Mouse (Mus musculus) forebrain, embryonic 10.5 days (tissue): ENCODE results near the gene Kctd10. TPM values are rescaled to one million over a fixed set of nuclear protein-coding genes. Genes with fewer than 3 reads are reported as not detected.

Experiments
- DNase-seq: peaks from one replicate; pipeline ENCODE4 v3.0.0-alpha.2; 2017; ENCODE audit warnings: low spot score; ENCODE audit errors: extremely low spot score
- H3K27ac ChIP-seq: fragments of 300-500 bp; sonication (generic); 2 replicates; pipeline ENCODE4 v1.5.1; 2016; ENCODE audit warnings: mild to moderate bottlenecking
- H3K27me3 ChIP-seq: fragments of 300-500 bp; sonication (generic); 2 replicates; pipeline ENCODE4 v1.6.1; 2016; ENCODE audit warnings: mild to moderate bottlenecking; ENCODE audit not compliant: poor library complexity, severe bottlenecking
- H3K36me3 ChIP-seq: fragments of 300-500 bp; sonication (generic); replicated peaks from 2 replicates; pipeline ENCODE4 v1.6.1; 2016; ENCODE audit warnings: mild to moderate bottlenecking, moderate library complexity
- H3K4me1 ChIP-seq: fragments of 300-500 bp; sonication (generic); 2 replicates; pipeline ENCODE4 v1.6.1; 2016
- H3K4me3 ChIP-seq: fragments of 300-500 bp; sonication (generic); 2 replicates; pipeline ENCODE4 v1.5.1; 2016; ENCODE audit warnings: mild to moderate bottlenecking, moderate library complexity
- H3K9me3 ChIP-seq: fragments of 300-500 bp; sonication (generic); 2 replicates; pipeline ENCODE4 v1.6.1; 2016; ENCODE audit warnings: mild to moderate bottlenecking, moderate library complexity
- WGBS: fragments of 180-500 bp; shearing (Covaris S2); methylation state at CpG from one replicate; pipeline ENCODE4 v1.1.7; 2016; 5-methylcytosine and 5-hydroxymethylcytosine counted together
- microRNA-seq: library from miRNA; unstranded; fragments of <30 nt; microRNA quantifications from one replicate; pipeline ENCODE4, GENCODE M21; 2017
- polyA plus RNA-seq: library from polyadenylated mRNA; unstranded; fragments of >200 nt; fragmentation: Nextera tagmentation; extraction: Ambion mirVana; gene quantifications from 2 replicates; pipeline ENCODE4 v1.2.1, GENCODE M21; 2016

Gene Kctd10
- polyA plus RNA-seq, 1 experiment from 2014 or later = 90.2 TPM

- DNase-seq = peak; percentile 24
- Histone ChIP-seq H3K9me3 (no peaks in the 10 kb centered on the region), H3K36me3 (peaks cover 32% of the 10 kb centered on the region), H3K27me3 (no peaks in the 10 kb centered on the region), H3K4me3 (no peak overlapping the region), H3K4me1 (peaks cover 25% of the 10 kb centered on the region), H3K27ac (peak overlapping the region; percentile 13; the same call in 1 of the 2 replicates)
- 62% methylated on average over 23 of the region's 23 CpGs for WGBS
These were observed 23.2 kb downstream of the Kctd10 start for GRCm38 (mm10) chr5:114356936-114357751.

GRCm38 (mm10) chr5:114356250-114356935 lies 23.9 kb downstream of the Kctd10 start:
- Histone ChIP-seq H3K4me3 (no peak overlapping the region), H3K27me3 (no peaks in the 10 kb centered on the region), H3K9me3 (no peaks in the 10 kb centered on the region), H3K4me1 (peaks cover 25% of the 10 kb centered on the region), H3K36me3 (peaks cover 25% of the 10 kb centered on the region), H3K27ac (peak overlapping the region; percentile 13)
- WGBS = 31% methylated on average over 7 of the region's 7 CpGs
- DNase-seq = peak; percentile 65

DNA sequence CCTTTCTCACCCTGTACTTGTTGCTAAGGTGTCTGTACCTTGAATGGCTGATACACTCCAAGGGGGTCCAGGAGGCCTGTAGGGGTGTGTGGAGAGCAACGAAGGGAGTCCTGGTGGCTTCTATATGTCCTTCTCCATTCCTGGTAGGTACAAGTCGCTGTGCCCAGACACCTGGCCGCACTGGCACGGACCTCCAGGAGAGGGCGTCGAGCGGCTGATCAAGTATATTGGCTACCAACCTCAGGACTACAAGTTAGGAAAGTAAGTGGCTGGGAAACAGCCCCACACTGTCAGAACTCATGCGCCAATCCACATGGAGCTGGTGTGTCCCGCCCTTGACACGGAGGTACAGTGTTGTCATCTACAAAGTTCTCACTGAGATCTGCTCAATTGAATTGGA lies 28.8 kb downstream of the Kctd10 start:
- H3K4me1 ChIP-seq = peaks cover 13% of the 10 kb centered on the region
- 63% methylated on average over 10 of the region's 10 CpGs for WGBS
- H3K27ac ChIP-seq = no peak overlapping the region
- no peak for DNase-seq
- no peaks in the 10 kb centered on the region for H3K36me3 ChIP-seq
- H3K27me3 ChIP-seq = no peaks in the 10 kb centered on the region
- H3K9me3 ChIP-seq = no peaks in the 10 kb centered on the region
- no peak overlapping the region for H3K4me3 ChIP-seq

DNA sequence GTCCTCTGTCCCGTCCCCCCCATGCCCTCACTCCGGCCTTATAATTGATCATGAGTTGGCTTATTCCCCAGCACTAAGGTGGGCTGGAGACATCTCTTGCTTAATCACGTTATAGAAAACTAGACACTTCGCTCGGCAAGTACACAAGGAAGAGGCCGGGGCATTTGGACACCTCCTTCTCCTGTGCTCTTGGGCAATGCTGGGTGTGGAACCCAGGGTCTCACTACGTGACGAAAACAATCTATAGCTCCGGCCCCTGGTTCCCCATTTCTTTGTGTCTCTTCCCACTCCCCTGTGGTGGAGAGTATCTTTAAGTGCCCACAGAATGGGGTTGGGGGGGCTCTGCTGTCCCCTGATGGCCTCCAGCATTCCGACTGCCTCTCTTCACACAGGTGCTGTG lies 33.3 kb downstream of the Kctd10 start:
- peaks cover 11% of the 10 kb centered on the region for H3K4me1 ChIP-seq
- DNase-seq = no peak
- 84% methylated on average over 10 of the region's 10 CpGs for WGBS
- H3K4me3 ChIP-seq = no peak overlapping the region
- no peaks in the 10 kb centered on the region for H3K27me3 ChIP-seq
- no peaks in the 10 kb centered on the region for H3K36me3 ChIP-seq
- H3K9me3 ChIP-seq = no peaks in the 10 kb centered on the region
- H3K27ac ChIP-seq = no peak overlapping the region

DNA sequence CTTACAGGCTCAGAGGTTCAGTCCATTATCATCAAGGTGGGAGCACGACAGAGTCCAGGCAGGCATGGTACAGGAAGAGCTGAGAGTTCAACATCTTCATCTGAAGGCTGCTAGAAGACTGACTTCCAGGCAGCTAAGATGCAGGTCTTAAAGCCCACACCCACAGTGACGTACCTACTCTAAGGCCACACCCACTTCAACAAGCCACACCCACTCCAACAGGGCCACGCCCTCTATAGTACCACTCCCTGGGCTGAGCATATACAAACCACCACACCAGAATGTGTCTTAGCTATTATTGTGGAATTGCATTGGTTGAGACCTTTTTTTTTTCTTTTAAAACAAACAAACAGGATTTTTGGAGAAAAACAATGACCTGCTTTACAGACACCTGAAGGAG lies 34.8 kb downstream of the Kctd10 start:
- Histone ChIP-seq H3K4me1 (peaks cover 11% of the 10 kb centered on the region), H3K27me3 (no peaks in the 10 kb centered on the region), H3K4me3 (no peak overlapping the region), H3K27ac (no peak overlapping the region), H3K36me3 (no peaks in the 10 kb centered on the region), H3K9me3 (no peaks in the 10 kb centered on the region)
- no peak for DNase-seq
- WGBS = 70% methylated on average over 3 of the region's 3 CpGs

GRCm38 (mm10) chr5:114343612-114344011 lies 36.7 kb downstream of the Kctd10 start:
- Histone ChIP-seq H3K36me3 (no peaks in the 10 kb centered on the region), H3K4me3 (no peak overlapping the region), H3K4me1 (peaks cover 11% of the 10 kb centered on the region), H3K9me3 (no peaks in the 10 kb centered on the region), H3K27me3 (no peaks in the 10 kb centered on the region), H3K27ac (no peak overlapping the region)
- WGBS = 91% methylated on average over 7 of the region's 7 CpGs
- no peak for DNase-seq

DNA sequence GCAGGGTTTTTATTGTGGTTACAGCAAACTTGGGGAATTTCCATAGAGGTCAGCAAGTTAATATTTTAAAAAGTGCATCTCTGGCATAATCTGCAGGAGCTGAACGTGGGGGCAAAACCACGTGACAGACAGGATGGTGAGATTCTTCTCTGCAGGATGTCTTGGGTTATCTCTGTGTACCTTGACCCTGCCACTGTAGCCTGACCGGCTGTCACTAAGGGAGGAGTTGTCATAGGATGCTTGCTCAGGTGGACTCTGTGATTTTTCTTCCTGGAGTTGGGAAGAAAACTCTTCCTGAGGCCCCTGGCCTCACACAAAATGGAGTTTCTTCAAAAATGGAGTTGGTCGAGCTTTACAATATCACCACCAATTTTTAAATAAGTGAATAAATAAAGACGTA lies 37.3 kb downstream of the Kctd10 start:
- DNase-seq = no peak
- H3K4me1 ChIP-seq = peaks cover 10% of the 10 kb centered on the region
- H3K9me3 ChIP-seq = no peaks in the 10 kb centered on the region
- 91% methylated on average over 5 of the region's 5 CpGs for WGBS
- no peak overlapping the region for H3K27ac ChIP-seq
- no peaks in the 10 kb centered on the region for H3K36me3 ChIP-seq
- H3K4me3 ChIP-seq = no peak overlapping the region
- H3K27me3 ChIP-seq = no peaks in the 10 kb centered on the region

DNA sequence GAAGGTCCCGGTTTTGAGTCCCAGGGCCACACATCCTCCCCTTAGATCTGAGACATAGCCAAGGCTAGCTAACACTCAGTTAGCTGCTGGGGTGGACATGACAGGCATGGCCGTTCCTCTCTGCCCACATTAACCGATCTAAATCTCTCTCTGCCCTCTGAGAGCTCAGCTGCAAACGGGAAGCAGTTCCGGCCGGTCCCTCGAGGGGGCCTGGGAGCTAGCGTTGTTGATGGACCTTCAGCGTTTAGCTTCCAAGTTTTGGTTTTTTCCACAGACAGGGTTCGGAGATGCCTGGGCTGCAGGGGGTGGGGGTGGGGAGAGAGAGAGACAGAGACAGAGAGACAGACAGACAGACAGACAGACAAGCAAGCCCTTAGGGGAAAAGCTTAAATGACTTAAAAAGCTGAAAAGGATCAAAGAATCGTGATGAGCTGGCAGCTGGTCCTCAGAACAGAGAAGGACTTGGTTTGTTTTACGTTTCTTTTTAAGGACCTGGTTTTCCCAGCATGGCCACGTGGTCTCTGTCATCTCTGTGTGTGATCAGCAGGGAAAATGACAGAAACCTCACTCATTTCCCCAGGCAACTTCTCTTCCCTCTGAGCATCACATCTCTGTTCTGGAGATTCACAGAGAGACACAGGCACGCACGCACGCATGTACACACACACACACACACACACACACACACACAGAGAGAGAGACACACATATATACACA lies 56.4 kb downstream of the Kctd10 start:
- 27% methylated on average over 16 of the region's 16 CpGs for WGBS
- Histone ChIP-seq H3K9me3 (no peaks in the 10 kb centered on the region), H3K27ac (no peak overlapping the region), H3K27me3 (peaks cover 8% of the 10 kb centered on the region), H3K4me1 (peaks cover 13% of the 10 kb centered on the region), H3K4me3 (no peak overlapping the region; the same call in 1 of the 2 replicates), H3K36me3 (no peaks in the 10 kb centered on the region)
- peak; percentile 59 for DNase-seq

GRCm38 (mm10) chr5:114323105-114323790 lies 57.1 kb downstream of the Kctd10 start:
- DNase-seq = no peak
- Histone ChIP-seq H3K36me3 (no peaks in the 10 kb centered on the region), H3K9me3 (no peaks in the 10 kb centered on the region), H3K27me3 (peaks cover 8% of the 10 kb centered on the region), H3K4me3 (no peak overlapping the region), H3K27ac (no peak overlapping the region), H3K4me1 (peaks cover 15% of the 10 kb centered on the region)
- 56% methylated on average over 25 of the region's 25 CpGs for WGBS

Small RNAs within 50 kb of the gene (microRNA-seq; reads per million reads assigned to microRNA genes)
- not detected for gene Mir7027

Other genes with a start within 250 kb of the Kctd10 start
- gene Acacb, start 234.0 kb downstream of the Kctd10 start, polyA plus RNA-seq = 2.5 TPM in 2 replicates
- 0.42 and 0.80 TPM in 2 replicates for gene Foxn4, start 106.7 kb downstream of the Kctd10 start, polyA plus RNA-seq
- 0.80 and 0.82 TPM in 2 replicates for gene Myo1h, start 91.3 kb downstream of the Kctd10 start, polyA plus RNA-seq
- gene Ube3b, start 99 bp upstream of the Kctd10 start, polyA plus RNA-seq = 49.4 and 51.3 TPM in 2 replicates
- 31.0 and 32.4 TPM in 2 replicates for gene Mmab, start 63.6 kb upstream of the Kctd10 start, polyA plus RNA-seq
- gene Mvk, start 63.8 kb upstream of the Kctd10 start, polyA plus RNA-seq = 55.5 and 62.0 TPM in 2 replicates
- gene Fam222a, start 187.5 kb upstream of the Kctd10 start, polyA plus RNA-seq = 3.9 and 4.1 TPM in 2 replicates